Mouse (Mus musculus): ENCODE results near the gene Letmd1. TPM values are rescaled to one million over a fixed set of nuclear protein-coding genes. Genes with fewer than 3 reads are reported as not detected.
"Not testable (repeated sequence)": the region's sequence is repeated elsewhere in the genome, so short reads cannot be mapped to it uniquely, and the experiment has no call there.

Letmd1 gene
- total and polyA plus RNA-seq, 3 experiments: 13.0 to 32.3 (median 13.1) TPM

GRCm38 (mm10) chr15:100494647-100495046 is 25.8 kb downstream of the Letmd1 start:
- no peak for DNase-seq
- WGBS: 1% methylated on average over 29 of the region's 29 CpGs
- H3K27ac ChIP-seq: peak overlapping the region; percentile 76
- H3K9ac ChIP-seq (ENCODE audit: low read depth, low read length): peak overlapping the region; percentile 98
- no peaks in the 10 kb centered on the region for H3K27me3 ChIP-seq (ENCODE audit: control insufficient read depth, insufficient read depth, low read length)
- H3K36me3 ChIP-seq (ENCODE audit: control insufficient read depth, insufficient read depth, low read length): no peaks in the 10 kb centered on the region
- H3K4me1 ChIP-seq (ENCODE audit: control insufficient read depth, insufficient read depth, low read length): peaks cover 6% of the 10 kb centered on the region
- intact Hi-C loops (cut with DNase I): loop anchor here (2.0 to 5.0 kb wide), 2 partner anchors 26 to 58 kb away; partner anchors contain the start of genes Letmd1 and Tfcp2
- no peak for TF ChIP-seq CTCF (IDR thresholded peaks at IDR 0.05)
- no peak for TF ChIP-seq EP300 (IDR thresholded peaks at IDR 0.05; ENCODE audit: insufficient read depth, low read depth, low read length)
- no peak for TF ChIP-seq POLR2A (IDR thresholded peaks at IDR 0.05; ENCODE audit: insufficient read depth, low read depth, low read length)
- H3K4me3 ChIP-seq: peak overlapping the region; percentile 84
- H3K79me2 ChIP-seq (replicated peaks; ENCODE audit: control insufficient read depth, insufficient read depth, low read length): peaks cover 5% of the 10 kb centered on the region

- peaks cover 5% of the 10 kb centered on the region for H3K4me1 ChIP-seq (ENCODE audit: control insufficient read depth, insufficient read depth, low read length)
- peaks cover 5% of the 10 kb centered on the region for H3K79me2 ChIP-seq (replicated peaks; ENCODE audit: control insufficient read depth, insufficient read depth, low read length)
- H3K9ac ChIP-seq (ENCODE audit: low read depth, low read length): peak within 1 kb of the TSS; percentile 98
- H3K36me3 ChIP-seq (ENCODE audit: control insufficient read depth, insufficient read depth, low read length): no peaks in the 10 kb centered on the region
- WGBS: under 1% methylated on average over 40 of the region's 40 CpGs
- H3K4me3 ChIP-seq: peak within 1 kb of the TSS; percentile 84
- peak; percentile 93 to 94 for DNase-seq
- intact Hi-C loops (cut with DNase I): loop anchor here (2.0 kb wide), 1 partner anchor 26 kb away; the partner anchor contains the start of gene Letmd1
- peak within 1 kb of the TSS; percentile 76 for H3K27ac ChIP-seq
- H3K27me3 ChIP-seq (ENCODE audit: control insufficient read depth, insufficient read depth, low read length): no peaks in the 10 kb centered on the region
- TF ChIP-seq CTCF (IDR thresholded peaks at IDR 0.05): peak; percentile 50
- peak; percentile 57; the same call in 1 of the 2 replicates for TF ChIP-seq EP300 (IDR thresholded peaks at IDR 0.05; ENCODE audit: insufficient read depth, low read depth, low read length)
- peak; percentile 97 for TF ChIP-seq POLR2A (IDR thresholded peaks at IDR 0.05; ENCODE audit: insufficient read depth, low read depth, low read length)
Observed at GRCm38 (mm10) chr15:100495102-100495501, 26.3 kb downstream of the Letmd1 start, which contains the start of gene Csrnp2. TSS of gene Csrnp2 (minus strand) at chr15:100495488.

- H3K27ac ChIP-seq; H3K27me3 ChIP-seq (ENCODE audit: control insufficient read depth, insufficient read depth, low read length); H3K79me2 ChIP-seq (replicated peaks; ENCODE audit: control insufficient read depth, insufficient read depth, low read length); intact Hi-C loops (cut with DNase I); H3K9ac ChIP-seq (ENCODE audit: low read depth, low read length); DNase-seq; H3K4me1 ChIP-seq (ENCODE audit: control insufficient read depth, insufficient read depth, low read length); H3K36me3 ChIP-seq (ENCODE audit: control insufficient read depth, insufficient read depth, low read length); H3K4me3 ChIP-seq: not testable (repeated sequence)
- WGBS: 56% methylated on average over 8 of the region's 8 CpGs
Observed at GRCm38 (mm10) chr15:100499506-100499905, 30.7 kb downstream of the Letmd1 start.

GRCm38 (mm10) chr15:100508454-100509167 is 39.8 kb downstream of the Letmd1 start:
- H3K4me1 ChIP-seq (ENCODE audit: control insufficient read depth, insufficient read depth, low read length): no peaks in the 10 kb centered on the region
- H3K27me3 ChIP-seq (ENCODE audit: control insufficient read depth, insufficient read depth, low read length): no peaks in the 10 kb centered on the region
- H3K27ac ChIP-seq: no peak overlapping the region
- DNase-seq: no peak
- no peaks in the 10 kb centered on the region for H3K79me2 ChIP-seq (replicated peaks; ENCODE audit: control insufficient read depth, insufficient read depth, low read length)
- intact Hi-C loops (cut with DNase I): no loop called here
- TF ChIP-seq CTCF (IDR thresholded peaks at IDR 0.05) (no peak), EP300 (IDR thresholded peaks at IDR 0.05; ENCODE audit: insufficient read depth, low read depth, low read length) (no peak), POLR2A (IDR thresholded peaks at IDR 0.05; ENCODE audit: insufficient read depth, low read depth, low read length) (no peak)
- H3K4me3 ChIP-seq: no peak overlapping the region
- no peak overlapping the region for H3K9ac ChIP-seq (ENCODE audit: low read depth, low read length)
- 91% methylated on average over 13 of the region's 13 CpGs for WGBS
- no peaks in the 10 kb centered on the region for H3K36me3 ChIP-seq (ENCODE audit: control insufficient read depth, insufficient read depth, low read length)

- no peaks in the 10 kb centered on the region for H3K36me3 ChIP-seq (ENCODE audit: control insufficient read depth, insufficient read depth, low read length)
Observed at GRCm38 (mm10) chr15:100510072-100510471, 41.2 kb downstream of the Letmd1 start.

GRCm38 (mm10) chr15:100513387-100513786 is 44.6 kb downstream of the Letmd1 start:
- Histone ChIP-seq H3K79me2 (replicated peaks; ENCODE audit: control insufficient read depth, insufficient read depth, low read length) (no peaks in the 10 kb centered on the region), H3K27ac (no peak overlapping the region), H3K36me3 (ENCODE audit: control insufficient read depth, insufficient read depth, low read length) (no peaks in the 10 kb centered on the region), H3K4me1 (ENCODE audit: control insufficient read depth, insufficient read depth, low read length) (no peaks in the 10 kb centered on the region), H3K27me3 (ENCODE audit: control insufficient read depth, insufficient read depth, low read length) (no peaks in the 10 kb centered on the region), H3K4me3 (no peak overlapping the region), H3K9ac (ENCODE audit: low read depth, low read length) (no peak overlapping the region)
- 68% methylated on average over 4 of the region's 4 CpGs for WGBS
- intact Hi-C loops (cut with DNase I): no loop called here
- no peak for TF ChIP-seq POLR2A (IDR thresholded peaks at IDR 0.05; ENCODE audit: insufficient read depth, low read depth, low read length)
- no peak for TF ChIP-seq EP300 (IDR thresholded peaks at IDR 0.05; ENCODE audit: insufficient read depth, low read depth, low read length)
- TF ChIP-seq CTCF (IDR thresholded peaks at IDR 0.05): no peak
- no peak for DNase-seq

More at GRCm38 (mm10) chr15:100510072-100510471, 41.2 kb downstream of the Letmd1 start:
- Histone ChIP-seq H3K27ac (no peak overlapping the region), H3K79me2 (replicated peaks; ENCODE audit: control insufficient read depth, insufficient read depth, low read length) (no peaks in the 10 kb centered on the region), H3K4me1 (ENCODE audit: control insufficient read depth, insufficient read depth, low read length) (no peaks in the 10 kb centered on the region), H3K4me3 (no peak overlapping the region), H3K9ac (ENCODE audit: low read depth, low read length) (no peak overlapping the region), H3K27me3 (ENCODE audit: control insufficient read depth, insufficient read depth, low read length) (no peaks in the 10 kb centered on the region)
- WGBS: 96% methylated on average over 11 of the region's 11 CpGs
- TF ChIP-seq POLR2A (IDR thresholded peaks at IDR 0.05; ENCODE audit: insufficient read depth, low read depth, low read length) (no peak), EP300 (IDR thresholded peaks at IDR 0.05; ENCODE audit: insufficient read depth, low read depth, low read length) (no peak), CTCF (IDR thresholded peaks at IDR 0.05) (no peak)
- intact Hi-C loops (cut with DNase I): no loop called here
- DNase-seq: no peak

Data from heart, adult 2 months (tissue).